Mouse (Mus musculus) cerebellum, adult 8-10 months (tissue): ENCODE measurements around the gene Pkmyt1.
"Not testable (repeated sequence)": the region's sequence is repeated elsewhere in the genome, so short reads cannot be mapped to it uniquely, and the experiment has no call there.

ENCODE experiments used
- DNase-seq: peaks from one replicate; pipeline ENCODE4 v3.0.0; 2022

Gene Pkmyt1

DNA sequence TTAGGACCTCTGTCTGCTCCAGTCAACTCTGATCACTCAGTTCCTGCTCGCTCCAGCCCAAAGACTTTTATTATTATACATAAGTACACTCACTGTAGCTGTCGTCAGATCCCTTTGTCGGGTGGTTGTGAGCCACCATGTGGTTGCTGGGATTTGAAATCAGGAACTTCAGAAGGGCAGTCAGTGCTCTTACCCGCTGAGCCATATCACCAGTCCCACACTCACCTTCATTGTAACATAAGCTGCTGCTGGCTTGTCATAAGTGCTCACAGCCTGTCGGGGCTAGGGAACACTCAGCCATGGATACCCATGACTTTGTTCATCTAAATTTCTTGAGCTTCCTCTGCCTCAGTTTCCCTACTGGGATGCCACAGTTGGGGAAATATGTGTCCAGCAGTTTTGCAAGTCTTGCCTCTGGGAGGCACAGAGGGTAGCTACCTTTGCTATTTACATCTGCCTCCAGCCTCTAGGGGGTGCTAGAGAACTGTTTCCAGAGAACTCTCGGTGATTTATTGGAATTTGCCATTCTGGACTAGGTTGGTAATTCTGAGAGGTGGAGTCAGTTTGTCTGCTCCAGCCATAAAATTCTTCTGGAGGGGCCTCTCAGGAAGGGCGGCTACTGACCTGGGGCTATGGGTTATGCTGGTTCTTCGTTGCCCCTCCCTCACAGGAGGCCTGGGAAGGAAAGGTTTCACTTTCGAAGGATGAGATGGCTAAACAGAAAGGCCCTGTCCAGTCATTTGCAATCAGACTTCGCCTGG lies 22.7 kb downstream of the Pkmyt1 start:
- DNase-seq, result peak; percentile 78

DNA sequence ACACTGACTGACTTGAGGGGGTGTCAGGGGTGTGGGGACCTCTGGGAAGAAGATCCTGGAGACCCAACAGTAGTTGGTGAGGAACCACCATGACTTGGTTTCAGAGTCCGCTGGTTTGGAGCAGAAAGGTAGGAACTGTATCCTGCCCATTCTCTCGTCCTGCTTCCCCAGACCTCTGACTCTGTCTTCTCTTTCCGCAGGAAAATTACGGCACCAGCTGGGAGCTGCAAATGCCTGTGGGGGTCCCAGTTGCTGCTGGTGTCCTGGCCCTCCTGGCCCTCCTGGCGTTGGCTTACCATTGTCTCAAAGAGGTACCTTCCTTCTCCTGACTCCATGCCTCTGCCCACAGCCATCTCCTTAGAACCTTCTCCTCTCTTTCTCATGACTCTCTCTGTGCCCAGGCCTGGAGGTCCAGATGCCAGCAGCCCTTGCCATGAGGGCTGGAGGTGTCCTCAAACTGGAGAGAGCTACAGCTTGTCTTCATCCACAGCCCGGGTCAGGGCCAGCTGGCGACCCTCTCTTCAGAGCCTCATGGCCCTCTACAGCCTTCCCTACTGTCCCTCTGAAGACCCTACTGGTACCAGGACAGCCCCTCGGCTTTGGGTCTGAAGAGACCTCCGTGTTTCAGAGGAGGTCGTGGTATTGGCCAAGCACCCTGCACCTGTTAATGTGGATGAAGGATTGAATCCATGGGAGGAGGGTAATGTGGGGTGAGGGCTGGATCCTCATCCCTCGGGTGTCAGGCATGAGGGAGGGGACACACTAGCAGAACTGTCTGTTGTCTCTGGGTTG lies 23.5 kb downstream of the Pkmyt1 start:
- no peak for DNase-seq

DNA sequence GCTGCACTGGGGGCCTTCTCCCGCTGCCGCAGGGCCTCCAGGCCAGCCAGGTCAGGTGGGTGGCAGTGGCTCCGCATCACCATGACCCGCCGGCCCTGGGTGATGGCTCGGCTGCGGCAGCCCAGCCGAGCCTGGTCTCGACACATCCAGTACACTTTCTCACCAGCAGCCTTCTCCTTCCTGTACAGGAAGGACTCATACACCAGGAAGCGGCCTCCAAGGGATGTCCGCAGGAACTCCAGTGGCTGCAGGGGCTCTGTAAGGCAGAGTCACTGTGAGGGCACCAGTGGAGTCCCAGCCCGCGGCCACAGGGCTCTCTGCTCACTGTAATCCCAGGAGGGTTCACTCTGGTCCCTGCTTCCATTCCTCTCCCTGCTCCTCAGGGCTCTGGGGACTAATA lies 29.6 kb downstream of the Pkmyt1 start:
- no peak for DNase-seq

DNA sequence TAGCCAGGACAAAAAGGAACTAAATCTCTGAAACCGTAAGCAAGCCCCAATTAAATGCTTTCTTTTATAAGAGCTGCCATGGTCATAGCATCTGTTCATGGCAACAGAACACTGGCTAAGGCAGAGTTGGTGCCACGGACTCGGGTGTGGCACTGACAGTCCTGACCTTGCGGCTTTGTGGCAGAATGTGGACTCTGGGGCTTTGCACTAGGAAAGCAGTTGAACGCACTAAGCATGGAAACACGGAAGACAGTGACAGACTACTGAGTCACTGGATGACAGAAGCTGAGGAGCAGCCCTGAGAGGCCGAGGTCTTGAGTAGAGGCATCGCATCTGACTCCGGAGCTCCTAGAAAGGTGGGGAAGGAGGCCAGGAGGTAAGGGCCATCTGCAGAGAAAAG lies 31.4 kb downstream of the Pkmyt1 start:
- no peak for DNase-seq

DNA sequence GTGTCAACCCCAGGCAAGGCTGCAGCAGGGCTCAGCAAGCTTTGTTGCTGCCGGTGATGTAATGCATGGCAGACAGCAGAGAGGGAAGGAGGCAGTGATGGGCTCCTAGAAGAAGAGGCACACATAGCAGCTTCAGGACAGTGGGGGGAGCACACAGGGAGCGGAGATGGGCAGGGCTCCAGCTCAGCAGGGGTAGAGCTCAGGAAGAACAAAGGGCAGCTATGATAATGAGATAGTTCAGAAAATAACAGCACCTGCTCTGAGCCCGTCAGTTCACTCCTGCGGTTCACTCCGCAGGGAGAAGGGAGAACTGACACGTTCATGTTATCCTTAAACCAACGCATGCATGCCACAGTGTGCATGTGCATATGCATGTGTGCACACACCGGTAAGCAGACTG lies 32.7 kb downstream of the Pkmyt1 start:
- no peak for DNase-seq

DNA sequence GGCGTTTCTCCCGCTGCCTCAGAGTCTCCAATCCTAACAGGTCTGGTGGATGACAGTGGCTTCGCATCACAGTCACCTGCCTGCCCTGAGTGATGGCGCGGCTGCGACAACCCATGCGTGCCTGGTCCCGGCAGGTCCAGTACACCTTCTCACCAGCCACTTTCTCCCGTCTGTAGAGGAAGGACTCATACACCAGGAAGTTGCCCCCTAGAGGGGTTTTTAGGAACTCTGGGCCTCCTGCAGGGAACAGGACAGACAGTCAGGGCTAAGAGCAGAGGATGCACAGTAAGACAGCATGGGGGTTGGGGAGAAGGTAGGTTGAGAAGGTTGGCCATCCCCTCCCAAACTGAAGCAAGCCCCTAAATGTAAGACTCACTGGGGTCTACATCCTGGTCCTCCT lies 34.1 kb downstream of the Pkmyt1 start:
- DNase-seq, result no peak

DNA sequence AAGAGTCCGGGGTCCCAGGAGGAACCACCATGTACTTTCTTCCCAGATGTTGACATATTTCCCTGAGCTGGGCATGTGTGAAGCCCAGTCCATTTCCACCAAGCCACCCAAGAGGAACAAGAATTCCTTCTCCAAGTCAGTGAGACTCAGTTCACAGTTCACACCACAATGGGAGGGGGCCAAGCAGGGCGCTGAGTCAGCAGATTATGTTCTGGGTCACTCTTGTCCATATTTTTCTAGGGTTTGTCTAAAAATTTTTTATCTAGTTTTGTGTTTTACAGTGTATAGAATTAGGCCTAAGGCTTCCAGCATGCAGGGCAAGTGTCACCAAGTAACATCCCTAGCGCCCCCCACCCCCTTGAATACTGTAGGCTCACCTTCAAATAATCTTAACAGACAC lies 35.0 kb downstream of the Pkmyt1 start:
- DNase-seq, result no peak

DNA sequence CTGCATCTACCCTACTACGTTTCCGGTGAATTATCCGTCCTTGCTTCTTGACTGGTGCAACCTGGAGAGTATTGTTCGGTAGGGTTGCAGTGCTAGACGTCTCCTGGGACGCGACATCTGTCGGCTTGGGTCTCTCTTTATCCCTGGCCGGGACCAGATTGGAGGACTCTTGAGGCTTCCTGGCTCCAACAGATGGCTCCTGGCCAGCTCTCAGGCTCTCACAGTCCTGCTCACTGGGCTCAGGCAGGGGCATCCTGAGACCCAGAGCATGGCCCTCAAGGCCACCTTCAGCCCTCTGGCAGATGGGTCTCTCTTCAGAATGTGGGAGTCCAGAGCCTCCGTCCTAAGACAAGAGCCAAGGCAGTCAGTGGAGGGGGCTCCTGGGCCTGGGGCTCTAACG lies 36.8 kb downstream of the Pkmyt1 start:
- DNase-seq, result no peak

DNA sequence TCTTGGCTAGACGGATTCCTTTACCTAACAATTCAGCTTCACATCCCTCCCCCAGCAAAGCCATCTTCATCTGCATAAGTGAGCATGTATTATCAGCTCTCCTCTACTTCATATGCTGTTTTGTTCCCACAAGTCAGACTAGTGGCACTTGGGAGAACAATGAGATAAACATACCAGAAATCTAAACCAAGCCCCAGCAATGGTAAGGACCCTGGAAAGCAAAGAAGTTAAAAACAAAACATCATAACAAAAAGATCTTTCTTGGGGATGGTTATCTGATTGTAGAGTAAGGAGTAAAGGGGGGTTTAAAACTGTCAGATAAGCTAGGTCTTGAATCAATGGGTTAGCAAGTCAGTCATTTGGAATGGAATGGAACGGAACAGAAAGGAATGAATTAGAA lies 44.4 kb downstream of the Pkmyt1 start:
- no peak for DNase-seq

DNA sequence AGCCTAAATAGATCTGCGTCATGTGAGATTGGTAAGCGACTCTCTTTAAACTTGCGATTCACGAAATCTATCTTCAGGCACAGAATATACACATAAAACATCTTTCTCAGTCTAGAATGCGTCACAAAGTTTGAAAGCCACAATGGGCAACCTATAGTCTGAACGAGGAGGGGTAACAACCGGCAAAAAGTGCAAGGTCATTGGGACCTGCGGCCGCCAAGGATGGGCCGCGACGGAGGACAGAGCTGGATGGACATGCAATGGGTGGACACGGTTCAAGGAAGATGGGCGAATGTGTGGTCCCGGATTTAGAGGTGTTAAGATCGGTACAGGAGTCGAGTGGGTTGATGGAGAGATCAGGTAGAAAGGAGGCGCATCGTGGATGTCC lies 44.8 kb downstream of the Pkmyt1 start:
- no peak for DNase-seq

DNA sequence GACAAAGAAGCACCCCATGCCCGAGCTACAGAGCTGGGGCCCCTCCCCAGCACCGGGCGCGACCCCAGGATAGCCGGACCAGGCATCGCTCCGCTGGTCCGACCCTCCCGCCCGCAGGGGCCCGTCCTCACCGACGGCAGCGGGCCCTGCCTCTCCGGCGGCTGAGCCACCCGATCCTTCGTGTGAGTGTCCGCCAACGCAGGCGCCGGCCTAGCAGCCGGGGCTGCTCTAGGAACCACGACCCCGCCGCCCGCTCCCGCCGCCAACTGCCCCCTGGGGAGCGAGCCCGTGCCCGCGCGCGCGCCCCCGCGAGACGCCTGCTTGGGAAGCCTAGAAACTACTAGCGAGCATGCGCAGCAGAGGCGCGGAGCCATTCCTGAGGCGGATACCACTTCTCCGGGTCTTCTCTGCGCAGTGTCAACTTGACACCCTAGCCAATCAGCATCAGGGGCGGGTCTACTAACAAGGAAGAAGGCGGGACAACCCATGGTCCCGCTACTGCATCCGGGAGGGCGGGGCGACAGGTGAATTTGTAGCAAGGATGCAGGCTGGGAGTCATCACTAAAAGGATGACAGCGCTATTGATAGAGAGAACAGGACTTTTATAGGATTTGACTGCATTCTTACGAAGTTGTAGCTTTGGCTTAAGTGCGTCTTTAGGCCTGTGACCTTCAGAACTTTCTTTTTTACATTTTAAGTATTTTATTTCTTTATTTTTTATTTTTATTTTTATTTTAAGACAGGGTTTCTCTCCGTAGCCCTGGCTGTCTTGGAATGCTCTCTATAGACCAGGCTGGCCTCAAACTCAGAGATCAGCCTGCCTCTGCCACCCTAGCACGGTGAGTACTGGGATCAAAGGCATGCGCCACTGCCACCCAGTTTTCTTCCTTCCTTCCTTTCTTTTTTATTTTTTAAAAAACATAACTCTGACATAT lies 45.4 kb downstream of the Pkmyt1 start, which contains the start of gene Flywch1:
Flywch1 (minus strand) TSS at position 319 of the 935 bp plus-strand sequence.
- DNase-seq, result peak; percentile 98

DNA sequence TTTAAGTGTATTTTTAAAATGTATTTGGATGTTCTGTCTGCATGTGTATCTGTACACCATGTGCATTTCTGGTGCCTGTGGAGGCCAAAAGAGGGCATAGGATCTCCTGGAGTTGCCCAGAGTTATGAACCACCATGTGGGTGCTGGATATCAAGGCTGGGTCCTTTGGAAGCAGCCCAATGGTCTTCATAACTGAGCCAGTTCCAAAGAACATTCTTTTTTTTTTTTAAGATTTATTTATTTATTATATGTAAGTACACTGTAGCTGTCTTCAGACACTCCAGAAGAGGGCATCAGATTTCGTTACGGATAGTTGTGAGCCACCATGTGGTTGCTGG lies 46.1 kb downstream of the Pkmyt1 start:
- DNase-seq, result not testable (repeated sequence)

DNA sequence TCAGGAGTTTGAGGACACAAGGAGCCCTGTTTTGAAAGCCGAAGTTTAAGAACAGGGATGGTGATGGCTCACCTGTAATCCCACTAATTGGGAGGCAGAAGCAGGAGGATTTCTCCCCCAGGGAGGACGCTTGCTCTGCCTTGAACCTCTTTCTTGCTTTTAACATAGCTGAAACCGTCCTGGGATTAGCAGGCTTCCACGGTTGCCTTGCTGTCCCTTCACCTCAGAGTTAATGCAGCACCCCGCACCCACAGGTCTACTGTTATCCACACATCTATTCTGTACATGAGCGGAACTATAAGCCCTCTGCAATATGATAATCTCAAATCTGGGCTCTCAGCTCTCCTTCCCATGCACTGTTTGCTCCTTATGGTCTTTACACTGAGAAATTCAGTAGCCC lies 47.5 kb downstream of the Pkmyt1 start:
- DNase-seq, result no peak

DNA sequence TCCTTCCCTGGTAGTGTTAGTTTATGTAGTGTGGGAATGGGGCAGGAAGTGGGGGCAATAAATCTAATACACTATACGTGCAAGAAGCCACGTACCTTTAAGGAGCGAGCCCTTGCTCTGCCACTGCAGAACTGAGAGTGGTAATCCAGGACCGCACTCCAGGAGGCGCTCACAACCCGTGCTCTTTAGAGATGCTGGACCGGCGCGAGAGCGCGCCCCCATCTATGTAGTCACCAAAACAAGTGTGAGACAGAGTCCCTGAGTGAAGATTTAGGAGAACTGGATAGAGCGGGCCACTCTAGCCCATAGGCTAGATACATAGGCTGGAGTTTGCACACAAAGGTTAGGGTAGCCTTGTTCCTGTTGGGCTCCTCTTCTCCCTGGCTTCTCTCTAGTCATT lies 48.0 kb downstream of the Pkmyt1 start:
- DNase-seq, result peak; percentile 77

DNA sequence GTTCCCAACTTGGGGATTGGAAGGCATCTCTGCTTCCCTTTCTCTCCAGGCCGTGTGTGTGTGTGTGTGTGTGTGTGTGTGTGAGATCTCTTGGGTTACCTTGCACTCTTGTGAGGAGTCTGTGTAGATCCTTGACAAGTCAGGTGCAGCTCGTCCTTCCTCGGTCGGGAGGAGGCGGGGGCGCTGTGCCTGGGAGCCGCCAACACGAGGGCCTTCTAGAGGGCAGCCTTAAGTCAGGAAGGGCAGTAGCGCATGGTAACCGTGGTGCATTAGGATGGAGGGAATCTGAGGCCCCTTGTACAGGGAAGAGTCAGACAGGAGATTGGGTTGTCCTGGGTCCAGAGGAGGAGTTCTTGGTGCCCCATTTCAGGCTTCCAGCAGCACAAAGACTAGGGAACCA lies 50.1 kb downstream of the Pkmyt1 start:
- DNase-seq, result no peak

DNA sequence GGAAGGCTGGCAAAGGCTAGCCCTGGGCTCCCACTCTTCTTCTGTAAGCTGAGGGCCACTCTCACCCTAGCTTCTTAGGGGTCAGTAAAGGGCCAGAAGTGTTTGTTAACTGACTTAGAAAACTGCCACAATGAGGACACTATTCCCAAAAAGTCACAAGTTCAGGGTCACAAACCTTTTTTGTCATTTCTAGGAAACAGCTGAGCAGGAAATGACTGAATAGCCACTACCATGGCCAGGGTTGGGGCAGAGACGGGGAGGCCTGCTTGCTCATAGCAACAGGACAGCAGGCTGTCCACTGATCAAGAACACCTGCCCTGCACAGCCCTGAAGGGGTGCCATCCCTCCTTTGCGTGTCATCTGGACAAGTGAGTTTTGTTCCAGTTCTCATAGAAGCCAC lies 51.0 kb downstream of the Pkmyt1 start:
- DNase-seq, result no peak

DNA sequence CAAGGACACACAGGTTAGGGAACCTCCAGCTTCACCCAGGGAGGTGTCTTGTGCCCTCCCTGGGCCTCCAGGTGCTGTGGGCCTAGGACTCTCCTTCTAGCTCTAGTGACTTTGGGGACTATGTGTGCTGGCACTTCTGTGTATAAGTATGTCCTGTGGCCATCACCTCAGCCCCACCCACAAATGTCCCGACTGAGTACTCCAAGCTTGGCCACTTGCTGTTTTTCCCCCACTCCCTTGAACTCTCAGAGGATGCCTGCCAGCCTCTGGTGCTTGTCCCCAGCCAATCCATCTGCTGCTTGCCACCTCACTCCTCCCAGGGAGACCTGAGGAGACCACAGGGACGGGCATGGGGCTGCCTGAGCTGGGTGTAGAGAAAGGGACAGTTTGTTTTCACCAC lies 52.3 kb downstream of the Pkmyt1 start:
- no peak for DNase-seq

DNA sequence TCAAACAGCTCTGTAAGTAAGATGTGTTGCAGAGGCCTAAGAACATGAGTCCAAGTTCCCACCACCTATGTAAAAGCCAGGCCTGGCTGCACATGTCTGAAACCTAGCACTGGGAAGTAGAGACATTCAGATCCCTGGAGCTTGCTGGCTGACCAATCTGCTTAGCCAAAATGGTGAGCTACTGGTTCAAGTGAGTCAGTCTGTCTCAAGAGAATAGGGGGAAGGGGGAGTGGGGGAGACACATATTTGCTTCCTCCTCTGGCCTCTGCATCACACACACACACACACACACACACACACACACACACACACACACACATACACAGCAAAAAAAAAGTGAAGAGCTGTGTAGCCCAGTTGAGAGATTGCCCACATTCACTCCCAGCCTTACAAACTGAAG lies 57.2 kb downstream of the Pkmyt1 start:
- DNase-seq, result no peak

DNA sequence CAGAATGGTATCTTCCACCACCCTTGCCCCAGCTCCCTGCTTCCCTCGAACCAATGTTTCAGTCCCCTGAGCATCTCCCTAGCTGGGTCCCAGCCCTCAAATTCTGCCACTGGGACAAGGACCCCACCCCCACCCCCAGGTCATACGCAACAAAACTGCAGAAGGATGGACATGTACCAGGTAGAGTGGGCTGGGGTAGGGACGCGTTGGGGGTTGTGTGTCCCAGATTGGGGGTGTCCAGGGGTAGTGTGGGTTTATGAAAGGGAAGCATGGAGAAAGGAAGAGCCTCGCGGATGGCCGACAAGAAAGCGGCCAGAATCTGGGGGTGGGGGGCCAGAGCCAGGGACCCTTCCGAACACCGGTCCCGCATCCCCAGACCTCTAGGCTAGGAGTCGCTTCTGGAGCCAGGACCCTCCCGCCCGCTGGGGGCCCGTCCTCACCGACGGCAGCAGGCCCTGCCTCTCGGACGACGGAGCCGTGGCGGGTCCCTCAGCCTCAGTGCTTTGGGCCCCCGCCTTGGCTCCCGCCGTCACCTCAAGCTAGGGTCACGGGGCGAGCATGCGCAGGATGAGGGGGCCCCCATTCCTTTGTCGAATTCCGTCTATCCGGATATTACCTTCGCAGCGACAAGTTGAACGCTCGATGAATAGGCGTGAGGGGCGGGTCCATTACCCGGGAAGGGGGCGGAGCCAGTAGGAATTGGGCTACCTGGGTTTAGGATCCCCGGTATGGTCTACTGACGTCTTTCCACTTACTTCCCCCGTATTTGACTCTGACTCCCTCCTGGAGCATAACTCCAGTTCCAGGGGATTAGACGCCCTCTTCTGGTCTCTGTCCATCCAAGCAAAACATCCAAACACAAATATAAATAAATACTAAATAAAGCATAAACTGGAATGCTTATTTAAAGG lies 59.7 kb downstream of the Pkmyt1 start, which contains the start of gene Flywch2:
Flywch2 (minus strand) TSS at position 521 of the 911 bp plus-strand sequence.
- peak; percentile 94 for DNase-seq
